Mouse (Mus musculus): ENCODE data around the gene Proser3. TPM values are rescaled to one million over a fixed set of nuclear protein-coding genes. Genes with fewer than 3 reads are reported as not detected.
"Not testable (repeated sequence)": the region's sequence is repeated elsewhere in the genome, so short reads cannot be mapped to it uniquely, and the experiment has no call there.

Proser3 gene
- polyA plus RNA-seq, 1 experiment: 8.5 TPM

- H3K27me3 ChIP-seq (ENCODE audit: control insufficient read depth, insufficient read depth, low read length): no peaks in the 10 kb centered on the region
- TF ChIP-seq POLR2A (IDR thresholded peaks at IDR 0.05; ENCODE audit: low read depth, low read length) (no peak), CTCF (IDR thresholded peaks at IDR 0.05; ENCODE audit: extremely low read depth, insufficient read depth, insufficient read length, insufficient replicate concordance) (no peak)
- no peak for DNase-seq (ENCODE audit: low read depth in 1 of 2, low spot score in 2 of 2)
- H3K36me3 ChIP-seq (ENCODE audit: control insufficient read depth, insufficient read depth, low read length): no peaks in the 10 kb centered on the region
- no peak overlapping the region for H3K4me3 ChIP-seq (ENCODE audit: extremely low read depth, insufficient read depth, insufficient read length)
- no peak overlapping the region for H3K27ac ChIP-seq (ENCODE audit: insufficient read depth, low read length)
- no peaks in the 10 kb centered on the region for H3K4me1 ChIP-seq (ENCODE audit: control insufficient read depth, insufficient read depth, insufficient read length)
- 65% methylated on average over 4 of the region's 4 CpGs for WGBS
These were observed 31.7 kb downstream of the Proser3 start for GRCm38 (mm10) chr7:30520396-30520795.

- no peak for DNase-seq (ENCODE audit: low read depth in 1 of 2, low spot score in 2 of 2)
- TF ChIP-seq CTCF (IDR thresholded peaks at IDR 0.05; ENCODE audit: extremely low read depth, insufficient read depth, insufficient read length, insufficient replicate concordance): no peak
- TF ChIP-seq POLR2A (IDR thresholded peaks at IDR 0.05; ENCODE audit: low read depth, low read length): no peak
- no peak overlapping the region for H3K27ac ChIP-seq (ENCODE audit: insufficient read depth, low read length)
- 53% methylated on average over 8 of the region's 8 CpGs for WGBS
- H3K27me3 ChIP-seq (ENCODE audit: control insufficient read depth, insufficient read depth, low read length): no peaks in the 10 kb centered on the region
- H3K36me3 ChIP-seq (ENCODE audit: control insufficient read depth, insufficient read depth, low read length): no peaks in the 10 kb centered on the region
- no peaks in the 10 kb centered on the region for H3K4me1 ChIP-seq (ENCODE audit: control insufficient read depth, insufficient read depth, insufficient read length)
- no peak overlapping the region for H3K4me3 ChIP-seq (ENCODE audit: extremely low read depth, insufficient read depth, insufficient read length)
These were observed 33.8 kb downstream of the Proser3 start for GRCm38 (mm10) chr7:30518325-30518724.

- no peak overlapping the region for H3K4me3 ChIP-seq (ENCODE audit: extremely low read depth, insufficient read depth, insufficient read length)
- no peaks in the 10 kb centered on the region for H3K27me3 ChIP-seq (ENCODE audit: control insufficient read depth, insufficient read depth, low read length)
- no peak for DNase-seq (ENCODE audit: low read depth in 1 of 2, low spot score in 2 of 2)
- no peaks in the 10 kb centered on the region for H3K36me3 ChIP-seq (ENCODE audit: control insufficient read depth, insufficient read depth, low read length)
- no peak overlapping the region for H3K27ac ChIP-seq (ENCODE audit: insufficient read depth, low read length)
- WGBS: 76% methylated on average over 24 of the region's 24 CpGs
- H3K4me1 ChIP-seq (ENCODE audit: control insufficient read depth, insufficient read depth, insufficient read length): no peaks in the 10 kb centered on the region
- no peak for TF ChIP-seq POLR2A (IDR thresholded peaks at IDR 0.05; ENCODE audit: low read depth, low read length)
- no peak for TF ChIP-seq CTCF (IDR thresholded peaks at IDR 0.05; ENCODE audit: extremely low read depth, insufficient read depth, insufficient read length, insufficient replicate concordance)
These were observed 36.9 kb downstream of the Proser3 start for GRCm38 (mm10) chr7:30515003-30515760.

GRCm38 (mm10) chr7:30508061-30508460 is 44.0 kb downstream of the Proser3 start:
- H3K27me3 ChIP-seq (ENCODE audit: control insufficient read depth, insufficient read depth, low read length): no peaks in the 10 kb centered on the region
- DNase-seq (ENCODE audit: low read depth in 1 of 2, low spot score in 2 of 2): no peak
- H3K4me3 ChIP-seq (ENCODE audit: extremely low read depth, insufficient read depth, insufficient read length): no peak overlapping the region
- WGBS: 23% methylated on average over 4 of the region's 4 CpGs
- no peaks in the 10 kb centered on the region for H3K36me3 ChIP-seq (ENCODE audit: control insufficient read depth, insufficient read depth, low read length)
- TF ChIP-seq POLR2A (IDR thresholded peaks at IDR 0.05; ENCODE audit: low read depth, low read length): no peak
- no peak for TF ChIP-seq CTCF (IDR thresholded peaks at IDR 0.05; ENCODE audit: extremely low read depth, insufficient read depth, insufficient read length, insufficient replicate concordance)
- no peaks in the 10 kb centered on the region for H3K4me1 ChIP-seq (ENCODE audit: control insufficient read depth, insufficient read depth, insufficient read length)
- no peak overlapping the region for H3K27ac ChIP-seq (ENCODE audit: insufficient read depth, low read length)

- H3K27ac ChIP-seq (ENCODE audit: insufficient read depth, low read length); H3K4me3 ChIP-seq (ENCODE audit: extremely low read depth, insufficient read depth, insufficient read length); DNase-seq (ENCODE audit: low read depth in 1 of 2, low spot score in 2 of 2); H3K27me3 ChIP-seq (ENCODE audit: control insufficient read depth, insufficient read depth, low read length); H3K36me3 ChIP-seq (ENCODE audit: control insufficient read depth, insufficient read depth, low read length); H3K4me1 ChIP-seq (ENCODE audit: control insufficient read depth, insufficient read depth, insufficient read length): not testable (repeated sequence)
- 76% methylated on average over 5 of the region's 5 CpGs for WGBS
These were observed 50.9 kb downstream of the Proser3 start for GRCm38 (mm10) chr7:30501159-30501558.

- 50% methylated on average over 5 of the region's 5 CpGs for WGBS
- H3K27me3 ChIP-seq (ENCODE audit: control insufficient read depth, insufficient read depth, low read length); H3K4me3 ChIP-seq (ENCODE audit: extremely low read depth, insufficient read depth, insufficient read length); H3K36me3 ChIP-seq (ENCODE audit: control insufficient read depth, insufficient read depth, low read length); DNase-seq (ENCODE audit: low read depth in 1 of 2, low spot score in 2 of 2); H3K4me1 ChIP-seq (ENCODE audit: control insufficient read depth, insufficient read depth, insufficient read length); H3K27ac ChIP-seq (ENCODE audit: insufficient read depth, low read length): not testable (repeated sequence)
These were observed 56.5 kb downstream of the Proser3 start for GRCm38 (mm10) chr7:30495506-30496042.

GRCm38 (mm10) chr7:30493401-30493931 is 58.6 kb downstream of the Proser3 start, which contains the start of gene Prodh2:
Prodh2 (plus strand) TSS chr7:30493622.
- DNase-seq (ENCODE audit: low read depth in 1 of 2, low spot score in 2 of 2): no peak
- H3K36me3 ChIP-seq (ENCODE audit: control insufficient read depth, insufficient read depth, low read length): no peaks in the 10 kb centered on the region
- H3K4me3 ChIP-seq (ENCODE audit: extremely low read depth, insufficient read depth, insufficient read length): no peak within 1 kb of the TSS
- no peak for TF ChIP-seq POLR2A (IDR thresholded peaks at IDR 0.05; ENCODE audit: low read depth, low read length)
- no peak for TF ChIP-seq CTCF (IDR thresholded peaks at IDR 0.05; ENCODE audit: extremely low read depth, insufficient read depth, insufficient read length, insufficient replicate concordance)
- H3K27ac ChIP-seq (ENCODE audit: insufficient read depth, low read length): no peak within 1 kb of the TSS
- H3K27me3 ChIP-seq (ENCODE audit: control insufficient read depth, insufficient read depth, low read length): no peaks in the 10 kb centered on the region
- WGBS: 60% methylated on average over 11 of the region's 11 CpGs
- H3K4me1 ChIP-seq (ENCODE audit: control insufficient read depth, insufficient read depth, insufficient read length): no peaks in the 10 kb centered on the region
